Mouse (Mus musculus): ENCODE measurements at regions not wholly inside any gene's neighbourhood (a gene's known extent, or its start where the extent isn't known, plus 50 kb on each side); places are given as distances from the start of the nearest gene placed in this dataset.

DNA sequence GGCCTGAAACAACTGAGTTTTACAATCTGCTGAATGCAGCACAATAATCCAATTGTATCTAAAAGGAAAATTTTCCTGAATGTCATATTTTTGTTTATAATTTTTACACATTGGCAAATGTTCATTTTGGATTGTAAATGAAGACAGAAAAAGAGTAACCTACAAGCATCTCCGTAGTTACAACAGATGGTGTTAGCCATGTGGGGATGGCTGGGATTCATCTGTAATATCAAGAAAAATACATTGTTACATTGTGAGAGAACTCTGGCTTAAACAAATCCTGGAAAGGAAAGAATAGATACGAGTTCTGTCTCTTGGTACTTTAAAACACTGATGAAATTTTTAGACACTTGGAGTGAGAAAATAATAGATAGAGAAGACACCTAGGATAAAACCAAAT is 1106.0 kb downstream of the Grm8 start:
- H3K27me3 ChIP-seq, result no peaks in the 10 kb centered on the region
- no peak overlapping the region for H3K4me3 ChIP-seq
- ATAC-seq, result no peak
- no peak overlapping the region for H3K27ac ChIP-seq
- no peaks in the 10 kb centered on the region for H3K36me3 ChIP-seq (ENCODE audit: poor library complexity, severe bottlenecking)
- H3K4me2 ChIP-seq, result no peak overlapping the region
- no peaks in the 10 kb centered on the region for H3K9me3 ChIP-seq (replicated peaks)
- H3K4me1 ChIP-seq, result 0 out of 2 replicates have a peak, but pooled peaks cover 2% of the 10 kb centered on the region
- H3K9ac ChIP-seq, result no peak overlapping the region
- WGBS, result 79% methylated on average over 2 of the region's 2 CpGs

- no peak overlapping the region for H3K9ac ChIP-seq
- no peak overlapping the region for H3K27ac ChIP-seq
- H3K4me1 ChIP-seq, result 0 out of 2 replicates have a peak, but pooled peaks cover 2% of the 10 kb centered on the region
- H3K4me2 ChIP-seq, result no peak overlapping the region
- H3K36me3 ChIP-seq (ENCODE audit: poor library complexity, severe bottlenecking), result no peaks in the 10 kb centered on the region
- no peaks in the 10 kb centered on the region for H3K9me3 ChIP-seq (replicated peaks)
- WGBS, result 27% methylated on average over 2 of the region's 2 CpGs
- H3K4me3 ChIP-seq, result no peak overlapping the region
- no peaks in the 10 kb centered on the region for H3K27me3 ChIP-seq
- ATAC-seq, result 0 out of 2 replicates have a peak, but pooled peaks have one; percentile 59
These were observed 1106.6 kb downstream of the Grm8 start for GRCm38 (mm10) chr6:27028377-27028776.

DNA sequence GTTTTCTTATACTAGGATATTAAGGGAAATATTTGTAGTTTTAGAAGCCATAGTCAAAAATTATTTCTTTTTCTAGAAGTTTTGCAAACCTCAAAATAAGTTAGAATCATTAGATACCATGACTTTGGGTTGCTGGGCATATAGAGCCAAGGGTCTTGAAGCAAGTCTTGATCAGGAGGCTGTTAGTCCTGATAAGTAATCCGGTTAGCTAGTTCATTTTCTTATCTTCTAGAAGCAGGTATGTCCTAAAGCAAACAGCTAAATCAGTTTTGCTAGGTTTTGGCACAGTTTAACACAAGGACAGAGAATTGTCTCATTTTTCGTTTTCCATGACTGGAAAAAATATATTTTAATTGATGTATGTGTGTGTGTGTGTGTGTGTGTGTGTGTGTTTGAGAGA is 1113.3 kb downstream of the Grm8 start:
- no peak overlapping the region for H3K4me3 ChIP-seq
- no peaks in the 10 kb centered on the region for H3K36me3 ChIP-seq (ENCODE audit: poor library complexity, severe bottlenecking)
- H3K9ac ChIP-seq, result no peak overlapping the region
- no peaks in the 10 kb centered on the region for H3K27me3 ChIP-seq
- no peaks in the 10 kb centered on the region for H3K4me1 ChIP-seq
- H3K27ac ChIP-seq, result no peak overlapping the region
- H3K4me2 ChIP-seq, result no peak overlapping the region
- 74% methylated on average over 2 of the region's 2 CpGs for WGBS
- ATAC-seq, result no peak
- H3K9me3 ChIP-seq (replicated peaks), result no peaks in the 10 kb centered on the region

DNA sequence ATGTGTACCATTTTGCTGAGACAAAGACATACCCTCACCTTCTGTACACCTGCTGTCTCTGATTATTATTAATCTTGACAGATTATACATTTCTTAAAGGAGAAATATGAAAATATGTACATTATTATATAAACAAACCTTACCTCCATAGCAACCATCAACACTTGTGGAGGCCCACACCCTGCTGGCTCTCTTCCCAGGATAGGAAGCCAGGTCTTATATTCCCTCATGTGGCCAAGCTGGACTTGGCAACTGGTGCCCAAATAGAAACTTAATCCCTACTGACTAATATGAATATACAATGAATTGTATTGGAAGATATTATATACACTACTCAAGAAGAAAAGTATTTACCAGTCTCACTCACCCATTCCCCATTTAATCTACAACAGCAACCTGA is 1120.5 kb downstream of the Grm8 start:
- no peaks in the 10 kb centered on the region for H3K27me3 ChIP-seq
- H3K27ac ChIP-seq, result no peak overlapping the region
- no peak overlapping the region for H3K4me3 ChIP-seq
- no peaks in the 10 kb centered on the region for H3K9me3 ChIP-seq (replicated peaks)
- H3K4me2 ChIP-seq, result no peak overlapping the region
- no peak for ATAC-seq
- no peak overlapping the region for H3K9ac ChIP-seq
- no peaks in the 10 kb centered on the region for H3K36me3 ChIP-seq (ENCODE audit: poor library complexity, severe bottlenecking)
- no peaks in the 10 kb centered on the region for H3K4me1 ChIP-seq

- no peaks in the 10 kb centered on the region for H3K36me3 ChIP-seq (ENCODE audit: poor library complexity, severe bottlenecking)
- no peaks in the 10 kb centered on the region for H3K4me1 ChIP-seq
- no peak overlapping the region for H3K4me3 ChIP-seq
- no peaks in the 10 kb centered on the region for H3K9me3 ChIP-seq (replicated peaks)
- no peak overlapping the region for H3K27ac ChIP-seq
- ATAC-seq, result peak; percentile 66; the same call in 1 of the 2 replicates
- no peak overlapping the region for H3K9ac ChIP-seq
- WGBS, result 62% methylated on average over 3 of the region's 3 CpGs
- no peak overlapping the region for H3K4me2 ChIP-seq
- no peaks in the 10 kb centered on the region for H3K27me3 ChIP-seq
These were observed 1158.4 kb downstream of the Grm8 start for GRCm38 (mm10) chr6:26976613-26977012.

DNA sequence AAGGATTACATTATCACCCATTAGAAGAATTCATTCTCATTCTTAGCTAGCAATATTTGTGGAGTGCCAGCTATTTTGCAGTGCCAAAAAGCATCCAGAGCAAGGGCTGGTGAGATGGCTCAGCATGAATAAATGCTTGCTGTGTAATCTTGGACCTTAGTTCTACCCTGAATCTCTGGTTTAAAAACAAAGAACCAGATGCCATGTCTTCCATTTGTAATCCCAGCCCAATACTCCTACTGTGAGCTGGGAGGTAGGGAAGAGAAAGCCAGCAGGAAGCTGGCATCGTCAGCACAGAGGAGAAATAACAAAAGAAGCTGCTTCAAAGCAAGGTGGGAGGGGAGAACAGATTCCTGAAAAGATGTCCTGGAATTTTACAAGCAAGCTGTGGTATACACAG is 1140.1 kb upstream of the Pot1a start:
- Histone ChIP-seq H3K4me2 (no peak overlapping the region), H3K4me1 (no peaks in the 10 kb centered on the region), H3K27me3 (no peaks in the 10 kb centered on the region), H3K9me3 (replicated peaks) (no peaks in the 10 kb centered on the region), H3K27ac (no peak overlapping the region), H3K36me3 (ENCODE audit: poor library complexity, severe bottlenecking) (no peaks in the 10 kb centered on the region), H3K4me3 (no peak overlapping the region), H3K9ac (no peak overlapping the region)
- no peak for ATAC-seq
- 0% methylated on average over 1 of the region's 1 CpGs for WGBS
